Mouse (Mus musculus) limb, embryonic 15.5 days (tissue): ENCODE results near the gene Sparc. TPM values are rescaled to one million over a fixed set of nuclear protein-coding genes. Genes with fewer than 3 reads are reported as not detected.

Experiments used
- ATAC-seq: fragments of 200-750 bp; cut with Nextera tagmentation; 2 replicates; pipeline ENCODE4 v1.8.0; 2017; ENCODE audit warnings: low read depth, moderate TSS enrichment; ENCODE audit not compliant: insufficient number of reproducible peaks, low FRiP score, low TSS enrichment
- H3K27ac ChIP-seq: fragments of 300-500 bp; sonication (generic); 2 replicates; pipeline ENCODE4 v1.5.1; 2015; ENCODE audit warnings: moderate library complexity, mild to moderate bottlenecking, inconsistent platforms
- H3K27me3 ChIP-seq: fragments of 300-500 bp; sonication (generic); 2 replicates; pipeline ENCODE4 v1.6.1; 2015; ENCODE audit warnings: inconsistent platforms
- H3K36me3 ChIP-seq: fragments of 300-500 bp; sonication (generic); 2 replicates; pipeline ENCODE4 v1.6.1; 2015; ENCODE audit warnings: inconsistent platforms
- H3K4me1 ChIP-seq: fragments of 300-500 bp; sonication (generic); 2 replicates; pipeline ENCODE4 v1.6.1; 2015; ENCODE audit warnings: inconsistent platforms
- H3K4me2 ChIP-seq: fragments of 300-500 bp; sonication (generic); 2 replicates; pipeline ENCODE4 v1.6.1; 2015; ENCODE audit warnings: mild to moderate bottlenecking, inconsistent platforms
- H3K4me3 ChIP-seq: fragments of 300-500 bp; sonication (generic); 2 replicates; pipeline ENCODE4 v1.5.1; 2015; ENCODE audit warnings: mild to moderate bottlenecking, inconsistent platforms
- H3K9ac ChIP-seq: fragments of 300-500 bp; sonication (generic); 2 replicates; pipeline ENCODE4 v1.6.1; 2015; ENCODE audit warnings: inconsistent platforms
- H3K9me3 ChIP-seq: fragments of 300-500 bp; sonication (generic); 2 replicates; pipeline ENCODE4 v1.6.1; 2016; ENCODE audit warnings: inconsistent platforms
- WGBS: fragments of 180-500 bp; shearing (Covaris S2); methylation state at CpG from one replicate; pipeline ENCODE4 v1.1.7; 2015; 5-methylcytosine and 5-hydroxymethylcytosine counted together
- polyA plus RNA-seq: library from polyadenylated mRNA; unstranded; fragments of >200 nt; fragmentation: Nextera tagmentation; extraction: Ambion mirVana; gene quantifications from 2 replicates; pipeline ENCODE4 v1.2.1, GENCODE M21; 2015

Sparc gene
- polyA plus RNA-seq, 1 experiment from 2014 or later: 3,190 TPM

DNA sequence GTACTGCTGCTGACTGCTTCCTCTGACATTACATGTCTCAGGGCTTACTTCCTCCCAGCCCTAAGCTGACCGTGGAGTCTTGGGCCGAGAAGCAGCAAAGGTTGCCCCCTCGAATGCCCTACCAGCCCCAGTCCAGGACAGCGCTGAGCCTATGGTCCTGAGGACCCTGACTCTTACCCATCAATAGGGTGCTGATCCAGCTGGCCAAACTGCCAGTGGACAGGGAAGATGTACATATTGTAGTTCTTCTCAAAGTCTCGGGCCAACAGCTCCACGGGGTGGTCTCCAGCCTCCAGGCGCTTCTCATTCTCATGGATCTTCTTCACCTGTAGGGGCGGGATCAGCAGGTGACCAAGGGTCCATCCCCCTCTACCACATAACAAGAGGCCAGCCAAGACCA, 24.6 kb downstream of the Sparc start:
- H3K4me1 ChIP-seq: no peaks in the 10 kb centered on the region
- H3K9me3 ChIP-seq: no peaks in the 10 kb centered on the region
- 0 out of 2 replicates have a peak overlapping the region, but pooled peaks have one; percentile 47 for H3K27ac ChIP-seq
- WGBS: 96% methylated on average over 8 of the region's 8 CpGs
- H3K27me3 ChIP-seq: no peaks in the 10 kb centered on the region
- H3K4me3 ChIP-seq: no peak overlapping the region
- peaks cover 87% of the 10 kb centered on the region for H3K36me3 ChIP-seq
- no peak for ATAC-seq
- no peak overlapping the region for H3K9ac ChIP-seq
- no peak overlapping the region for H3K4me2 ChIP-seq

DNA sequence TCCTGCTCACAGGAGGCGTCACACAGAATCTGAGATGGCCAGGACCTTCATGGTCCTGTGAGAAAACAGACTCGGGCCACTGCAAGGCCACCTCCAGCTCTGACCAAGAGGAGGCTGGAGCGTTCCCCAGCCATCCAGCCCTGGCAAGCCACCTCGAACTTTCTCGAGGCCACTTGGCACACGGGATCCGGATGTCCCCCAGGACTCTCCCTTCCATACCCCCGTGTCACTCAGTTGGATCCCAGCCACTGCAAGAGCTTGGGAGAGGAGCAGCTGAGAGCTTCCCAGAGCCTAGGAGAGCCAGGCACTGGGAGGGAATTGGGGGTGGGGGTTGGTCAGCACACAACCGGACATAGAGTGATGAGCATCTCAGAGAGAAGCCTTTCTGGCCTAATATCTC, 25.5 kb downstream of the Sparc start:
- Histone ChIP-seq H3K27ac (peak overlapping the region; percentile 57; the same call in 1 of the 2 replicates), H3K4me1 (no peaks in the 10 kb centered on the region), H3K27me3 (no peaks in the 10 kb centered on the region), H3K9me3 (no peaks in the 10 kb centered on the region), H3K4me3 (no peak overlapping the region), H3K36me3 (peaks cover 78% of the 10 kb centered on the region), H3K9ac (no peak overlapping the region), H3K4me2 (no peak overlapping the region)
- no peak for ATAC-seq
- WGBS: 85% methylated on average over 9 of the region's 9 CpGs

DNA sequence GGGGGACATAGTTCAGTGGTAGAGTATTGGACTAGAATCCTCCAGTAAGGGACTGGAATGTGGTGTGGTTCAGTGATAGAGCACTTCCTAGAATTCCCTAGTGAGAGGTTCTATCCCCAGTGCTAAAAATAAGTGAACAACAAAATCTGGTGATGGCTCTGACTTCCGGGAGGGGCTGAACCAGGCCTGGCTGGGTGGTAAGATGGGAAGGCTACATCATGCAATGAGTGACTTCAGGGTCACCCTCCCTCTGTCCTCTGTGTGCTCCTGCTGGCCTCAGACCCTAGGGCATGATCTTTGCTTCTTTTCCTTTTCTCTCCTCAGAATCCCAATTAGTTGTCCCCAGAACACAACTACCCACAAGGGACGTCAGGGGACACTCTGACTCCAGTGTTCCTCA, 25.9 kb downstream of the Sparc start:
- H3K27ac ChIP-seq: 0 out of 2 replicates have a peak overlapping the region, but pooled peaks have one; percentile 57
- H3K36me3 ChIP-seq: peaks cover 74% of the 10 kb centered on the region

DNA sequence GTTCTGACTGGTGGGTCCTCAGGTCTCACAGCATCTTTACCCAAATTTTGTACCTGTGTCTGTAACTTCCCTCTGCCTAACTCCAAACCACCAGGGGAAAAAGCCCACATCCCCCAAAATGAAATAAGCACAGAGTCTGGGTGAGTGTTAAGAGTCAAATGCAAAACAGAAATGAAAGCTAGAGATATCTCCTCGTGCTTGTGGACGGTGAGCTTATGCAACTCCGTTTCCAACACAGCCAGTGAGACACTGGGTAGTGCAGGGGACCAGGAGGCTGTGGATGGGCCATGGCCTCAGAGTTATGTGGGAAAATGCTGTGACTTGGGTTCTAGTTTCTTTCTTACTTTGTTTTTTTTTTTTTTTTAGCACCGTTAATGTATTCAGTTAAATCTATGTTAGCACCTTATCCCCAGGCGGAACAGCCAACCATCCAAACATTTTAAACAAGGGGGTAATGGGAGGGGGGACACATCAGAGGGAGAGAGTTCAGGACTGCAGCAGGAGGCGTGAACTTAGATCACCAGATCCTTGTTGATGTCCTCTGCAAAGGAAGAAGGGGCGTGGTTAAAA, 27.8 kb downstream of the Sparc start:
- Histone ChIP-seq H3K4me2 (no peak overlapping the region), H3K27me3 (no peaks in the 10 kb centered on the region), H3K4me1 (0 out of 2 replicates have a peak, but pooled peaks cover 2% of the 10 kb centered on the region), H3K9ac (no peak overlapping the region), H3K4me3 (no peak overlapping the region), H3K9me3 (no peaks in the 10 kb centered on the region), H3K27ac (peak overlapping the region; percentile 61), H3K36me3 (peaks cover 58% of the 10 kb centered on the region)
- 67% methylated on average over 7 of the region's 7 CpGs for WGBS
- ATAC-seq: no peak

More for the DNA sequence above, 25.9 kb downstream of the Sparc start:
- Histone ChIP-seq H3K4me3 (no peak overlapping the region), H3K4me2 (no peak overlapping the region), H3K4me1 (0 out of 2 replicates have a peak, but pooled peaks cover 2% of the 10 kb centered on the region), H3K9me3 (no peaks in the 10 kb centered on the region), H3K9ac (no peak overlapping the region), H3K27me3 (no peaks in the 10 kb centered on the region)
- ATAC-seq: no peak
- 92% methylated on average over 2 of the region's 2 CpGs for WGBS

DNA sequence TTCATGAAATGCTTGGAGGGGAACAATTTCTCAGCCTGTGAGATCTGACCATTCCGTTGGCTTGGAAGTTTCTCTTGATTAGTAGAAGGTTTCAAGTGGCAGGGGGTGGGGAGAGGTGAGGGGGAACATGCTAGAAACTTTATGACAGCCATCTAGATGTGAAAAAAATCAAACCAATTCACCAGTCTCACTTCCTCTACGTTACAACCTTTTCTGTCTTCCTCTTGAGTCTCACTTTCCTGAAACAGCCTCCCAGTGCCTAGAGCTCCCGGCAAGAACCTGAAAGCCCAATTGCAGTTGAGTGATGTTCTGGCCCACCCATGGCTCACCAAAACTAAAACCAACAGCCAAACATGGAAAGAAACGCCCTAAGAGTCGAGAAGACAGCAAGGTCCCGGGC, 28.4 kb downstream of the Sparc start:
- Histone ChIP-seq H3K4me2 (no peak overlapping the region), H3K4me1 (0 out of 2 replicates have a peak, but pooled peaks cover 5% of the 10 kb centered on the region), H3K9ac (no peak overlapping the region), H3K27me3 (no peaks in the 10 kb centered on the region), H3K27ac (peak overlapping the region; percentile 61), H3K9me3 (no peaks in the 10 kb centered on the region), H3K36me3 (peaks cover 52% of the 10 kb centered on the region), H3K4me3 (no peak overlapping the region)
- no peak for ATAC-seq
- WGBS: 62% methylated on average over 6 of the region's 6 CpGs

DNA sequence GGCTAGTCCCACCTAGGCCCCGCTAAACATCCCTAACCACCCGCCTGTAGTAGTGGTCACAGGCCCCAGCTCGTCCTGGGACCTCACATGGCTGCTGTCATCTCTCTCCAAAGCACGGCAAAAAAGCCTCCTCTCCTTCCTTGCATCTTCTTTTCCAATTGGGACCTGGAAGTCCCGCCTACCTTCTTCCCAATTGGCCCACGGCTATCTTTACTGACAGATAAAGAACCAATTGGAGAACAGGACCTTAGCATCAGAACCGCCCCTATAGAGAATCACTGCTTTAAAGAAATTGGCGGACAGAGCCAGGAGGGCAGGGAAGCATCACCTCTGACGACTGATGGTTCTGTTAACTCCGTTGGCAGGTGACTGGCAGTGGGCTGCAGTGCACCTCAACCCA, 30.5 kb downstream of the Sparc start:
- H3K4me3 ChIP-seq: no peak overlapping the region
- no peak overlapping the region for H3K4me2 ChIP-seq
- H3K36me3 ChIP-seq: peaks cover 31% of the 10 kb centered on the region
- 38% methylated on average over 10 of the region's 10 CpGs for WGBS
- H3K9me3 ChIP-seq: no peaks in the 10 kb centered on the region
- no peak for ATAC-seq
- no peaks in the 10 kb centered on the region for H3K27me3 ChIP-seq
- H3K4me1 ChIP-seq: 0 out of 2 replicates have a peak, but pooled peaks cover 6% of the 10 kb centered on the region
- no peak overlapping the region for H3K9ac ChIP-seq
- no peak overlapping the region for H3K27ac ChIP-seq

DNA sequence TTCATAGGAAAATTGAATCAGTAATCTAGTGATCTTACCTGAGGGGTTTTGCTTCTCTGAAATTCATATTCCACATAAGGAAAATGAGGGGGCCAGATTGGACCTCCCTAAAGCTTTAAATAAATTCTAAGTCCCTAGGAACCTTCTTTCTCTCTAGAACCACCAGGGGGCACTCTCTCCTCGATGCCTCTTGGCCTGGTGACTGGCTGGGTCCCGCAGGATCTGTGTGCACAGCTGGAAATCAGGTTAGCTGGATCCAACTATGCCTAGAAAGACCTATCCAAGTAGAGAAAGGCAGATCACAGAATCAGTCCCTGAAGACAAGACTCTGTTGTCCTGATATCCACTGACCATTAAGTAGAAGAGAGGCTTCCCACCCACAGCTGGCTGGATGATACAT, 33.2 kb downstream of the Sparc start:
- no peak overlapping the region for H3K4me2 ChIP-seq
- H3K9me3 ChIP-seq: no peaks in the 10 kb centered on the region
- H3K4me1 ChIP-seq: peaks cover 16% of the 10 kb centered on the region
- WGBS: 0% methylated on average over 2 of the region's 2 CpGs
- H3K9ac ChIP-seq: no peak overlapping the region
- peak overlapping the region; percentile 72 for H3K27ac ChIP-seq
- H3K27me3 ChIP-seq: no peaks in the 10 kb centered on the region
- H3K36me3 ChIP-seq: peaks cover 10% of the 10 kb centered on the region
- no peak overlapping the region for H3K4me3 ChIP-seq
- ATAC-seq: no peak

DNA sequence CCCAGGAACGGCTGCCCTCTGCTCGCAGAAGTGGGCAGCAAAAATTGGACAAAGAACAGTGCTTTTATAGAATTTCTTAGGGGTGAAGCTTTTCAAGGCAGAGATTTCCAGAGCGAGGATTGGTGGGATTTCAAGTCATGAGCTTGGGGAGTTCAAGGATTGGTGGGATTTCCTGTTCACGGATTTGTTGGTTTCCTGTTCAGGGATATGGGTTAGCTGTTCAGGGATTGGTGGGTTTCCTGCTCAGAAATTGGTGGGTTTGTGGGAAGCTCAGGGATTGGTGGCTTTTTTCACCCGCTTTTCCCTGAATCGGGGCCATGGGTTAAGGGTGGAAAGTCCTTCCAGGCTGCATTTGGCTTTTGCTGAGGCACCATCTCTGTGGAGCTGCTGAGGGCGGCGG, 35.4 kb downstream of the Sparc start:
- Histone ChIP-seq H3K9ac (no peak overlapping the region), H3K4me3 (no peak overlapping the region), H3K27ac (no peak overlapping the region), H3K4me2 (no peak overlapping the region), H3K36me3 (no peaks in the 10 kb centered on the region), H3K27me3 (no peaks in the 10 kb centered on the region; the same call in 1 of the 2 replicates), H3K9me3 (no peaks in the 10 kb centered on the region), H3K4me1 (peaks cover 25% of the 10 kb centered on the region)
- 38% methylated on average over 8 of the region's 8 CpGs for WGBS
- ATAC-seq: no peak

DNA sequence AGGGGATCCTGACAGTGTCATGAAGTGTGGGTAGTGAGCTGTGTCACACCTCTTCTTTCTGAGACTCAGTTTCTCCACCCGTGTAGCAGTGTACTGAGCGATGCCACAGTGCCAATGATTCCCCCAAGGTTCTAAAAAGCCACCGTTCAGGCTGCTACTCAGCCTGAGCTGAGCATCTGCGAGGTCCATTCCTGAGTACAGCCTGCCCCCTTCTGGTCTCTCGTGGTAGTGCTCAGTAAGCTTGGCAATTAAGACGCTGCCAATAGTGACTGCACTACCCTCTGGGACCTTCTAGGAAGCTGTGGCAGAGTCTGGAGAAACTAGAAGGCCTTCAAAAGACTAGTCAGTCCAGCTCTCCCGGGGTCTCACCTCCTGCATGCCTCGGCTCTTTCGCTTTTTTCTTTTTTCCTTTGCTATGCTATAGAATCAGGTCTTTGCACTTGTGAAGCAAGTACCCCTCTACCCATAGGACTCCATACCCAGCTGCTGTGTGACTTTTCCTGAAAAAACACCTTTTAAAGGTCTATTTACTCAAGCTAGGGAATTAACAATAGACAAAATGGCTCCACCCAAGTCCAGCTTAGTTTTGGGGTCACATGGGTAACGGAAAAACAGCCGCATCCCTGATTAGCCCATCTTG, 36.4 kb downstream of the Sparc start:
- no peak overlapping the region for H3K4me2 ChIP-seq
- no peaks in the 10 kb centered on the region; the same call in 1 of the 2 replicates for H3K27me3 ChIP-seq
- no peak overlapping the region for H3K27ac ChIP-seq
- no peaks in the 10 kb centered on the region for H3K36me3 ChIP-seq
- H3K9me3 ChIP-seq: no peaks in the 10 kb centered on the region
- WGBS: 11% methylated on average over 11 of the region's 11 CpGs
- no peak overlapping the region for H3K9ac ChIP-seq
- peaks cover 25% of the 10 kb centered on the region for H3K4me1 ChIP-seq
- ATAC-seq: peak; percentile 31
- H3K4me3 ChIP-seq: no peak overlapping the region

DNA sequence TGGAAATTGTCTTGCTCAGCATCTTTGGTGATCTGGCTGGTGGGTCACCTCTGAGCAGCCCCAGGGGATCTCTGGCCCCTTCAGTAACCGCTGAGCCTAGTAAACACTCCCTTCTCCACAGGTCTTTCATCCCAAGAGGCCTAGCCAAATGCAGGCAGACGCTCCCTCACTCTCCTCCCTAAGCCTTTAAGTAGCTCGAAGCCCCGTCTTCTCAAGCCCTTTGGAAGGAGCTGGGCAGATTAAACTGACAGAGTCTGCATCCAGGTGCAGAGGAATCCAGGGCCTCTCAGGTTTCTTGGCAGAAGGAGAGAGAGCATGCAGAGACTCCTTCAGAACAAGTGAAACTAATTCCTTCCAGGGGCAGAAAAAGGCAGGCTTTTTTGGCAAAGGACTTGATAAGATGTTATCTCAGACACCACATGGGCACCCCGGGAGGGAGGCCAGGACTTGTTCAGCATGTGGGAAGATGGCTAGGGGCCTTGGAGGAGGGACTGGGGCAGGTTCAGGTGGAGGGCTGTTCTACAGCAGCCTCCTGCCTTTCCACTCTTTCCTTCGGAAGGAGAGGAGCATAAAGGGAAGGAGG, 39.4 kb downstream of the Sparc start:
- H3K27me3 ChIP-seq: no peaks in the 10 kb centered on the region; the same call in 1 of the 2 replicates
- 20% methylated on average over 6 of the region's 6 CpGs for WGBS
- no peak for ATAC-seq
- H3K27ac ChIP-seq: peak overlapping the region; percentile 62
- H3K4me2 ChIP-seq: no peak overlapping the region
- peaks cover 36% of the 10 kb centered on the region for H3K4me1 ChIP-seq
- H3K9ac ChIP-seq: no peak overlapping the region
- H3K36me3 ChIP-seq: no peaks in the 10 kb centered on the region
- H3K9me3 ChIP-seq: no peaks in the 10 kb centered on the region
- H3K4me3 ChIP-seq: no peak overlapping the region

DNA sequence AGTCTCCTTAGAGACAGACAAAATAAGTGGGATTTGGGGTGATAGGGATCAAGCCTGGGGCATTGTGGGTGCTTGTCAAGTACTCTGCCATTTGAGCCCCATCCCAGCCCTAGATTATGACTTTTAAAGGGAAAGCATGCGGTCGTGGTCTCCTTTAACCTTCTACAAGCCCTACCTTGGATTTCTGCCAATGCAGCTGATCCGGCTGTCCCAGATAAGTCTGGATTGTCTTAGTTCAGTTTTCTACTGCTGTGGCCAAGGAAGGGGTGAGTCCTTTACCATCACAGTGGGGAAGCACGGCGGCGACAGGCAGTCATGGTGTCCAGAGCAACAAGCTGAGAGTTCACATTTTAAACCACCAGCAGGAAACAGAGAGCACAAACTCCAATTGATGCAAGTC, 42.1 kb downstream of the Sparc start:
- WGBS: 45% methylated on average over 6 of the region's 6 CpGs
- ATAC-seq: no peak
- H3K27ac ChIP-seq: peak overlapping the region; percentile 27; the same call in 1 of the 2 replicates
- H3K4me2 ChIP-seq: no peak overlapping the region
- no peaks in the 10 kb centered on the region for H3K9me3 ChIP-seq
- no peaks in the 10 kb centered on the region for H3K36me3 ChIP-seq
- no peak overlapping the region for H3K4me3 ChIP-seq
- H3K27me3 ChIP-seq: no peaks in the 10 kb centered on the region; the same call in 1 of the 2 replicates
- no peak overlapping the region for H3K9ac ChIP-seq
- H3K4me1 ChIP-seq: peaks cover 37% of the 10 kb centered on the region

DNA sequence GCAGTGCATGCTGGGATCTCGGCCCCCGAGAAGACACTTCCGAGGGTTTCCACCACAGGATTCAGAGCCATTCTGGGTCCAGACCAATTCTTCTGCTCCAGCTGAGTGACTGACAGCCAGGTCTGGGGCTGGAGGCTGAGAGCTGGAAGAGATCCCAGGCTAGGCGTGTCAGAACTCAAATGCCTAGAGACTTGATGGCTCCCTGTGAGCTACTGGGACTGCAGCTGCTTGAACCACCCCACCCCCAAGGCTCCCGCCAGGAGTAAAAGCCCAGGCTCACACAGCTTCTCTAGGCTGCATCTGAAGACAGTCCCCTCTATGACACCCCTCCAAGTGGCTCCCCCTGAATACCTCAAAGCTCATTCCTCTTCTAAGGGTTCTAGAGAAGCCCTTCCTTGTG, 44.6 kb downstream of the Sparc start:
- Histone ChIP-seq H3K4me3 (no peak overlapping the region), H3K9ac (no peak overlapping the region), H3K36me3 (no peaks in the 10 kb centered on the region), H3K27me3 (no peaks in the 10 kb centered on the region), H3K9me3 (no peaks in the 10 kb centered on the region), H3K27ac (peak overlapping the region; percentile 43), H3K4me1 (peaks cover 30% of the 10 kb centered on the region), H3K4me2 (no peak overlapping the region)
- ATAC-seq: peak; percentile 76
- WGBS: 31% methylated on average over 5 of the region's 5 CpGs
